In genomic region chr1:87620211-87620668, GRCm38 (mm10) we compare ENCODE assay signal across 8 mouse cellular contexts. TPM values are rescaled to one million over a fixed set of nuclear protein-coding genes. Genes with fewer than 3 reads are reported as not detected.
DNase-seq lines count a peak whose midpoint lies in the region; ATAC-seq and TF ChIP-seq lines count a peak whose summit lies in the region.

Gene Inpp5d (plus strand): TSS chr1:87620312.

- no peaks in the 10 kb centered on the region for H3K9me3 ChIP-seq in liver, embryonic 15.5 days (replicated peaks)
- no peaks in the 10 kb centered on the region for H3K9me3 ChIP-seq in midbrain, embryonic 15.5 days

- peak within 1 kb of the TSS; percentile 81 for H3K27ac ChIP-seq in liver, embryonic 15.5 days (replicated peaks)
- H3K27ac ChIP-seq in spleen, adult 2 months (ENCODE audit: insufficient read depth, low read length) = peak within 1 kb of the TSS; percentile 97
- H3K27ac ChIP-seq in midbrain, embryonic 15.5 days = no peak within 1 kb of the TSS

- H3K9ac ChIP-seq in liver, embryonic 15.5 days = peak within 1 kb of the TSS; percentile 63
- H3K9ac ChIP-seq in midbrain, embryonic 15.5 days = no peak within 1 kb of the TSS

- peak within 1 kb of the TSS; percentile 61 for H3K4me3 ChIP-seq in liver, embryonic 15.5 days (replicated peaks)
- peak within 1 kb of the TSS; percentile 84 for H3K4me3 ChIP-seq in spleen, adult 2 months (ENCODE audit: extremely low read depth, insufficient read depth, insufficient read length)
- H3K4me3 ChIP-seq in midbrain, embryonic 15.5 days = no peak within 1 kb of the TSS

- DNase-seq in B cell, adult 2 months = peak; percentile 82 to 85
- peak; percentile 49 for DNase-seq in heart, adult 8-10 months (ENCODE audit: low spot score)
- DNase-seq in kidney, postnatal 10 days = peak; percentile 49
- DNase-seq in spleen, adult 2 months (ENCODE audit: low read depth in 1 of 2, low spot score in 2 of 2) = peak; percentile 77 to 78
- no peak for DNase-seq in cerebellum, adult 8-10 months

- peak; percentile 60 for ATAC-seq in activated CD4-positive, CD25-positive, alpha-beta regulatory T cell, adult 4 months
- peak; percentile 54 for ATAC-seq in liver, embryonic 15.5 days (ENCODE audit: insufficient read depth)
- no peak for ATAC-seq in midbrain, embryonic 15.5 days (replicated peaks)

- peak; percentile 90 for TF ChIP-seq POLR2A in spleen, adult 2 months (IDR thresholded peaks at IDR 0.05; ENCODE audit: low read depth, low read length)

- H3K36me3 ChIP-seq in liver, embryonic 15.5 days (replicated peaks) = no peaks in the 10 kb centered on the region
- peaks cover 4% of the 10 kb centered on the region; the same call in 1 of the 2 replicates for H3K36me3 ChIP-seq in spleen, adult 2 months (ENCODE audit: control insufficient read depth, insufficient read depth, low read length)
- no peaks in the 10 kb centered on the region for H3K36me3 ChIP-seq in midbrain, embryonic 15.5 days (replicated peaks)

- TF ChIP-seq CTCF in spleen, adult 2 months (IDR thresholded peaks at IDR 0.05; ENCODE audit: extremely low read depth, insufficient read depth, insufficient read length, insufficient replicate concordance) = no peak

- peaks cover 57% of the 10 kb centered on the region for H3K4me1 ChIP-seq in liver, embryonic 15.5 days (replicated peaks)
- H3K4me1 ChIP-seq in spleen, adult 2 months (ENCODE audit: control insufficient read depth, insufficient read depth, insufficient read length) = peaks cover 36% of the 10 kb centered on the region; the same call in 1 of the 2 replicates
- H3K4me1 ChIP-seq in midbrain, embryonic 15.5 days = no peaks in the 10 kb centered on the region

- H3K27me3 ChIP-seq in liver, embryonic 15.5 days = no peaks in the 10 kb centered on the region
- no peaks in the 10 kb centered on the region for H3K27me3 ChIP-seq in spleen, adult 2 months (ENCODE audit: control insufficient read depth, insufficient read depth, low read length)
- H3K27me3 ChIP-seq in midbrain, embryonic 15.5 days (replicated peaks) = no peaks in the 10 kb centered on the region

- 20% methylated on average over 12 of the region's 12 CpGs for WGBS in liver, embryonic 15.5 days (ENCODE audit: insufficient replicate concordance)
- WGBS in spleen, adult 2 months = 3% methylated on average over 12 of the region's 12 CpGs
- 87% methylated on average over 12 of the region's 12 CpGs for WGBS in midbrain, embryonic 15.5 days

- peak within 1 kb of the TSS; percentile 73 for H3K4me2 ChIP-seq in liver, embryonic 15.5 days
- H3K4me2 ChIP-seq in midbrain, embryonic 15.5 days = no peak within 1 kb of the TSS; the same call in 1 of the 2 replicates

RNA-seq across cellular contexts. Expression of gene Inpp5d, which starts in this region (rescaled TPM):
- polyA plus RNA-seq in activated CD4-positive, CD25-positive, alpha-beta regulatory T cell, adult 4 months (2017; shearing (Covaris generic)) = 100 to 1,000 TPM; 125 to 127 TPM
- 10 to 100 TPM in 1 of 4 experiments, 1 to 10 TPM in 3; 8.8 to 12.5 (median 9.7) TPM for total RNA-seq in heart, adult 8-10 months (2022)
- polyA plus RNA-seq in liver, embryonic 15.5 days (2015; fragmentation: Nextera tagmentation; extraction: Ambion mirVana) = 10.9 and 13.4 TPM in 2 replicates
- polyA plus RNA-seq in spleen, adult 2 months (2012; rRNA removed) = 204 and 282 TPM in 2 replicates
- polyA plus RNA-seq in midbrain, embryonic 15.5 days (2015; fragmentation: Nextera tagmentation; extraction: Ambion mirVana) = 4.8 and 5.4 TPM in 2 replicates
